Mouse (Mus musculus) forebrain, embryonic 13.5 days (tissue): ENCODE data around the gene Gclm. TPM values are rescaled to one million over a fixed set of nuclear protein-coding genes. Genes with fewer than 3 reads are reported as not detected.

Source experiments
- ATAC-seq: fragments of 200-750 bp; cut with Nextera tagmentation; 2 replicates; pipeline ENCODE4 v1.8.0; 2017
- H3K27ac ChIP-seq: fragments of 300-500 bp; sonication (generic); 2 replicates; pipeline ENCODE4 v1.5.1; 2015; ENCODE audit warnings: inconsistent platforms, mild to moderate bottlenecking, moderate library complexity
- H3K27me3 ChIP-seq: fragments of 300-500 bp; sonication (generic); 2 replicates; pipeline ENCODE4 v1.6.1; 2015; ENCODE audit warnings: mild to moderate bottlenecking, inconsistent platforms
- H3K36me3 ChIP-seq: fragments of 300-500 bp; sonication (generic); 2 replicates; pipeline ENCODE4 v1.6.1; 2015; ENCODE audit warnings: mild to moderate bottlenecking, inconsistent platforms; ENCODE audit not compliant: poor library complexity, severe bottlenecking
- H3K4me1 ChIP-seq: fragments of 300-500 bp; sonication (generic); 2 replicates; pipeline ENCODE4 v1.6.1; 2015; ENCODE audit warnings: inconsistent platforms
- H3K4me2 ChIP-seq: fragments of 300-500 bp; sonication (generic); 2 replicates; pipeline ENCODE4 v1.6.1; 2015; ENCODE audit warnings: inconsistent platforms, mild to moderate bottlenecking, moderate library complexity
- H3K4me3 ChIP-seq: fragments of 300-500 bp; sonication (generic); 2 replicates; pipeline ENCODE4 v1.5.1; 2015; ENCODE audit warnings: mild to moderate bottlenecking, inconsistent platforms
- H3K9ac ChIP-seq: fragments of 300-500 bp; sonication (generic); 2 replicates; pipeline ENCODE4 v1.6.1; 2015; ENCODE audit warnings: mild to moderate bottlenecking, inconsistent platforms
- H3K9me3 ChIP-seq: fragments of 300-500 bp; sonication (generic); replicated peaks from 2 replicates; pipeline ENCODE4 v1.6.1; 2016; ENCODE audit warnings: inconsistent platforms
- WGBS: fragments of 180-500 bp; shearing (Covaris S2); methylation state at CpG from one replicate; pipeline ENCODE4 v1.1.7; 2015; 5-methylcytosine and 5-hydroxymethylcytosine counted together
- polyA plus RNA-seq: library from polyadenylated mRNA; unstranded; fragments of >200 nt; fragmentation: Nextera tagmentation; extraction: Ambion mirVana; gene quantifications from 2 replicates; pipeline ENCODE4 v1.2.1, GENCODE M21; 2015

The Gclm gene
- polyA plus RNA-seq, 1 experiment from 2014 or later = 51.2 TPM

DNA sequence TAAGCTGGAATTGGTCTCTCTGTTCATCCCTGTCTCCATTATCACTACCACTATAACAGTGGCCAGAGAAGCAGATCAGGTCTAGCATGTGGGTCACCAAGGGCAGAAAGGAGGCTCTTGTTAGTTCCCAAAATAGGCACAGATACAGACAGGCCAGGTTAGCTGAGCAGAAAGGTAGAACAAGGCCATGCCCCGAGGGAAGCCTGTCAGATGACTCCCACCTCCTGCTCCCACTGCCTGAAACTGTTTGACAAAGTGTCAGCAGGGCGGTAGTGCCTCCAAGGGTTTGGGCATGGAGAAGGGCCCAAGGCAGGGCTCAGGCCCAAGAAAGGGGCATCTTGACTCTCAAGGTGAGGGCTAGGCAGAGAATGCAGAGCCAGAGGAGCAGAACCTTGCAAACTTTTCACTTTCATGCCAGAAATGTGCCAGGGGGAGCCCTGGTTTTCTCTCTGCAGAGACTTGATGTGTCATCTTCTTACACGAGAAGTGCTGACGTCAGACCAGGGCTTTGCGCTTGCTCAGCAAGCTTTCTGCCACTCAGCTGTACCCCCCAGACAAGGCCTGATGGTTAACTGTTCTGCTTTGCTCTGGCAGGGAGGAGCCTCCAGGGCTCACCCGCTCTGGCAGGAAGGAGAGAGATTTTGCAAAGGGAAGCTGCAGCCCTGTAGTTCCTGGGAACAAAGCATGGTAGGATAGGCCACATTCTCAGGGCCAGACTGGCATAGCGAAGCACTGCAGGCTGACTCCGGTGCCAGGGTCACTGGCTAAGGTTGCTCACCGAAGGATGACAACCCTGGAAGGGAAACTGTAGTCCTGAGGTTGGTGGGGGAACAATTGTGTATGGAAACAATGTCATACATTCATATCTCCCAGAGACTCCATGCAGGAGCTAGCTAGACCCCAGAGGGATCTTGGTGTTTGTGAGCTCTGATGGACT is 55.9 kb downstream of the Gclm start:
- Histone ChIP-seq H3K36me3 (no peaks in the 10 kb centered on the region), H3K4me3 (no peak overlapping the region), H3K4me1 (0 out of 2 replicates have a peak, but pooled peaks cover 11% of the 10 kb centered on the region), H3K9me3 (no peaks in the 10 kb centered on the region), H3K4me2 (no peak overlapping the region), H3K27ac (no peak overlapping the region), H3K27me3 (no peaks in the 10 kb centered on the region), H3K9ac (peak overlapping the region; percentile 40; the same call in 1 of the 2 replicates)
- no peak; the same call in 1 of the 2 replicates for ATAC-seq
- 75% methylated on average over 9 of the region's 9 CpGs for WGBS

GRCm38 (mm10) chr3:122304560-122304959 is 59.2 kb downstream of the Gclm start:
- ATAC-seq = no peak
- H3K4me1 ChIP-seq = 0 out of 2 replicates have a peak, but pooled peaks cover 3% of the 10 kb centered on the region
- no peaks in the 10 kb centered on the region for H3K36me3 ChIP-seq
- no peaks in the 10 kb centered on the region for H3K27me3 ChIP-seq
- no peak overlapping the region for H3K9ac ChIP-seq
- H3K4me3 ChIP-seq = no peak overlapping the region
- H3K4me2 ChIP-seq = no peak overlapping the region
- H3K9me3 ChIP-seq = no peaks in the 10 kb centered on the region
- H3K27ac ChIP-seq = no peak overlapping the region
- 91% methylated on average over 4 of the region's 4 CpGs for WGBS

DNA sequence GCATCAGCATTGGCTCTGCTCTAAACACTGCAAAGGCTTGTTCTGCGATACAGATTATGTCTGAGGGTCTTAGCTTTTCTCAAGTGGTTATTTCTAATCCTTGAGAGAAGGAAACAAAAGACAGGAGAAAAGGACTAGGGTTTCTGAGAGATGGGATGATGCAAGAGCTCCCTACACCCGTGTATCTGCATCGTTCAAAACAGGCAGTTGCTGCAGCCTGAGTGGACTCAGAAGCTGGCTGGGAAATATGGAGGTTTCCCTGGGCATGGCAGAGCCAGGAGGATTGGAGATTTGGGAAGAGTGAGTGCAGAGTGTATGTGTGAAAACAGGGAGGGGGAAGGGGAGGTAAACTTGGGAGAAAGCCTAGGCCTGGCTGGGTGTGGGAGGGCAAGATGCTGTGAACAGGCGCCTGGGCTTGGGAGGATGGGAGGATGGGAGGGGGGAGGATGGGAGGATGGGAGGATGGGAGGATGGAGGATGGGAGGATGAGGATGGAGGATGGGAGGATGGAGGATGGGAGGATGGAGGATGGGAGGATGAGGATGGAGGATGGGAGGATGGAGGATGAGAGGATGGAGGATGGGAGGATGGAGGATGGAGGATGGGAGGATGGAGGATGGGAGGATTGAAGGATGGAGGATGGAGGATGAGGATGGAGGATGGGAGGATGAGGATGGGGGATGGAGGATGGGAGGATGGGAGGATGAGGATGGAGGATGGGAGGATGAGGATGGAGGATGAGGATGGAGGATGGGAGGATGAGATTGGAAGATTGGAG is 62.7 kb downstream of the Gclm start:
- Histone ChIP-seq H3K9ac (no peak overlapping the region), H3K4me1 (no peaks in the 10 kb centered on the region), H3K9me3 (no peaks in the 10 kb centered on the region), H3K27me3 (no peaks in the 10 kb centered on the region), H3K4me2 (no peak overlapping the region), H3K27ac (no peak overlapping the region), H3K4me3 (no peak overlapping the region), H3K36me3 (no peaks in the 10 kb centered on the region)
- WGBS = 60% methylated on average over 4 of the region's 4 CpGs
- ATAC-seq = no peak

DNA sequence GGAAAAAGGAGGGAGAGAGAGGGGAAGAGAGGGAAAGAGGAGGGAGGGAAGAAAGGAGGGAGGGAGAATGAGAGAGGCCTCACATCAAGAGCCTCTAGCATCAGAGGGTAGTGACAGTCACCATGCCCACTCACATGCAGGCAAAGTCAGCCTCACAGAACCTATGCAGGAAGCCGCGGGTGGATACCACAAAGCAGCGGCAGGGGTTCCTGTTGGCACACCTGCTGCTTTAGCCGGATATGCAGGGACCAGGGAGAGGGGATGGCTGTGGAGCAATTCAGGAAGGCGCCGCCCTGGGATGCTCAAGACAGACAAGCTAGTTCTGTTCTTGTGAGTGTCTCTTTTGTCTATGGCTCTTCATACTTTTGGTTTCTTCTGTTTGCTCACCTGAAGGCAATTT is 63.6 kb downstream of the Gclm start:
- no peak for ATAC-seq

GRCm38 (mm10) chr3:122312078-122312477 is 66.7 kb downstream of the Gclm start:
- Histone ChIP-seq H3K36me3 (no peaks in the 10 kb centered on the region), H3K4me3 (no peak overlapping the region), H3K9ac (no peak overlapping the region), H3K4me1 (peaks cover 7% of the 10 kb centered on the region), H3K9me3 (no peaks in the 10 kb centered on the region), H3K27ac (no peak overlapping the region), H3K4me2 (no peak overlapping the region), H3K27me3 (no peaks in the 10 kb centered on the region)
- 23% methylated on average over 2 of the region's 2 CpGs for WGBS
- ATAC-seq = peak; percentile 62

More for the DNA sequence above, 63.6 kb downstream of the Gclm start:
- H3K27ac ChIP-seq = no peak overlapping the region
- H3K9ac ChIP-seq = 0 out of 2 replicates have a peak overlapping the region, but pooled peaks have one; percentile 31
- no peaks in the 10 kb centered on the region for H3K9me3 ChIP-seq
- no peaks in the 10 kb centered on the region for H3K36me3 ChIP-seq
- no peak overlapping the region for H3K4me2 ChIP-seq
- no peak overlapping the region for H3K4me3 ChIP-seq
- 41% methylated on average over 6 of the region's 6 CpGs for WGBS
- no peaks in the 10 kb centered on the region for H3K4me1 ChIP-seq
- no peaks in the 10 kb centered on the region for H3K27me3 ChIP-seq

- Histone ChIP-seq H3K36me3 (no peaks in the 10 kb centered on the region), H3K4me2 (no peak overlapping the region), H3K27me3 (no peaks in the 10 kb centered on the region), H3K9ac (no peak overlapping the region), H3K4me3 (no peak overlapping the region), H3K27ac (no peak overlapping the region), H3K4me1 (peaks cover 8% of the 10 kb centered on the region), H3K9me3 (no peaks in the 10 kb centered on the region)
- 81% methylated on average over 10 of the region's 10 CpGs for WGBS
- ATAC-seq = no peak
Measured at GRCm38 (mm10) chr3:122312936-122313629, 67.7 kb downstream of the Gclm start.

GRCm38 (mm10) chr3:122313936-122314335 is 68.6 kb downstream of the Gclm start:
- Histone ChIP-seq H3K27me3 (no peaks in the 10 kb centered on the region), H3K4me2 (no peak overlapping the region), H3K36me3 (no peaks in the 10 kb centered on the region), H3K27ac (no peak overlapping the region), H3K9ac (no peak overlapping the region), H3K4me3 (no peak overlapping the region), H3K9me3 (no peaks in the 10 kb centered on the region), H3K4me1 (peaks cover 8% of the 10 kb centered on the region)
- 44% methylated on average over 7 of the region's 7 CpGs for WGBS
- ATAC-seq = 0 out of 2 replicates have a peak, but pooled peaks have one; percentile 22

GRCm38 (mm10) chr3:122316621-122317020 is 71.3 kb downstream of the Gclm start:
- no peak overlapping the region for H3K9ac ChIP-seq

DNA sequence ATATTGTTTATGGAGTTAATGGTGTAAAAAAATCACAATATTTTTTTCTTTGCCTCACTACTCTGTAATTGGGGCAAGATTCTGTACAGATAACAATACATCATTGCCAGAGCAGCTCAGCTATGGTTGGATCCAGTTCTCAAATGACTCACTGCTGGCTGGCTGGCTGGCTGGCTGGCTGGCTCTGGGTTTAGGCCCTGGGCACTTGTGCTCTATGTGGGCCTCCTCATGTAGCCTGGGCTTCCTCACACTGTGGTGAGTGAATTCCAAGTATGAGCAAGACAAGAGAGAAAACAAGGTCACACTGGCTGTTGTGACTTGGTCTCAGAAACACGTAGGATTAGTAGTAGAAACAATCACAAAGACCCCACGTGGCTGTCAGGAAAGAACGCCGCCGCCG is 72.0 kb downstream of the Gclm start:
- Histone ChIP-seq H3K27ac (no peak overlapping the region), H3K9ac (no peak overlapping the region), H3K4me3 (no peak overlapping the region), H3K4me2 (no peak overlapping the region), H3K9me3 (no peaks in the 10 kb centered on the region), H3K27me3 (no peaks in the 10 kb centered on the region), H3K36me3 (no peaks in the 10 kb centered on the region), H3K4me1 (peaks cover 8% of the 10 kb centered on the region)
- no peak for ATAC-seq
- WGBS = 73% methylated on average over 6 of the region's 6 CpGs

More at GRCm38 (mm10) chr3:122316621-122317020, 71.3 kb downstream of the Gclm start:
- Histone ChIP-seq H3K27me3 (no peaks in the 10 kb centered on the region), H3K4me1 (peaks cover 8% of the 10 kb centered on the region), H3K4me3 (no peak overlapping the region), H3K9me3 (no peaks in the 10 kb centered on the region), H3K27ac (no peak overlapping the region), H3K4me2 (peak overlapping the region; percentile 40), H3K36me3 (no peaks in the 10 kb centered on the region)
- WGBS = 19% methylated on average over 11 of the region's 11 CpGs
- peak; percentile 33; the same call in 1 of the 2 replicates for ATAC-seq
